Mouse (Mus musculus): ENCODE measurements around the gene Cdc42ep4.
A peak's percentile ranks its signal among the peaks of the same experiment; 100 is the strongest.

Cdc42ep4 gene

GRCm38 (mm10) chr11:113725235-113726048 is 26.2 kb downstream of the Cdc42ep4 start:
- no peak for DNase-seq (ENCODE audit: extremely low spot score, low spot score)

DNA sequence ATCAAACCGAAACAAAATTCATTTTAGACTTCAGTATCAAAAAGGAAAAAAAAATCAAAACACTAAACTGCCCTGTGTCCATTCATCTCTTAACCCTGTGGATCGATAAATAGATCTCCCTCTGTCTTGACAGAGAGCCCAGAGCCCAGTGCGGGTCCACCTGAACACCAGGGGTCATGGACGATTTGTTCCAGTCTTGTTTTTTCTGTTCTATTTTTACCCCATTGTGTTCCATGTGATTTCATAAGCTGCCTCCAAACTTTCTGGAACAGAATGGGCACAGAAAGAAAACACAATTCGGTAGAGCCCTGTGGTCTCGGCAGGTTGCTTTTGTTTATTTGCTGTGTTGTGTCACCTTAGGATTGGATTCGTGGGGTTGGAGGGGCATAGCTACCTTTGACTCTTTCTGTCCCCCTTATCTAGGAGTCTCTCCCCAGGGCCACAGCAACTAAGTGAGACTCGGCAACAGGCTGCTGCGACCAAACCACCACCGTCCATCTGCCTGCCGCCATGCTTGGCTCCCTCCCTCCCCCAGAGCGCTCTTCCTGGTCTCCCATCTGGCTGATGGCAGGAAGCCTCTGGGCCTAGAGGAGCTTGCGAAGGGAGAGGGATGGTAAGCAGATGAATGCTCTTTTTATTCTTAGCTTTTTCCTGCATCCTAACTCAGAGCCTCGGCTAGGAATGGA is 29.1 kb downstream of the Cdc42ep4 start:
- DNase-seq (ENCODE audit: extremely low spot score, low spot score), result no peak

- no peak for DNase-seq (ENCODE audit: extremely low spot score, low spot score)
These were observed 33.8 kb downstream of the Cdc42ep4 start for GRCm38 (mm10) chr11:113717767-113718424.

- DNase-seq (ENCODE audit: extremely low spot score, low spot score), result no peak
These were observed 35.5 kb downstream of the Cdc42ep4 start for GRCm38 (mm10) chr11:113716132-113716531.

GRCm38 (mm10) chr11:113715078-113715674 is 36.5 kb downstream of the Cdc42ep4 start:
- DNase-seq (ENCODE audit: extremely low spot score, low spot score), result no peak

- no peak for DNase-seq (ENCODE audit: extremely low spot score, low spot score)
These were observed 40.6 kb downstream of the Cdc42ep4 start for GRCm38 (mm10) chr11:113711061-113711460.

- DNase-seq (ENCODE audit: extremely low spot score, low spot score), result peak; percentile 69
These were observed 41.4 kb downstream of the Cdc42ep4 start for GRCm38 (mm10) chr11:113710257-113710777.

DNA sequence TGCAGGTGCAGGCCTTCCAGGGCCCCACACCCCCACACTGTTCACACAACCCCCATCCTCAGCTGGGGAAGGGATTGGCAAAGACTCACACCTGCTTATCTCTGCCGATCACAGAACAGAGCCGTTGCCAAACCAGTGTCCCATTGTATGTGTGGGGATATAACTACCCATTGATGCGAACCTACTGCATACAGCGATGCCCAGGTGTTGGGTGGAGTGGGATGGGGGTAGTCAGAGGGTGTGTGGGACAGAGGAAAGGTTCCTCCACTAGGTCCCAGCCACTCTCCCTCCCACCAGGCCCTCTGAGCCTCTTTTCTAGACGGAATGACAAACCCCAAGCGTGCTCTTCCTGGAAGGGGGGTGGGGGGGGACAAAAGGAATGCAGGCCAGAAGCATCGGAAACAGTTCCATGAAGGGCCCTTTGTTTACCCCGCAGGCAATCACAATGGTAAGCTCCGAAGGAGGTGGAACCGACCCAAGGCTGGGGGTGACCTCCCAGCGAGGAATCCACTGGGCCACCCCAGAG is 41.9 kb downstream of the Cdc42ep4 start, which contains the start of gene Cpsf4l:
TSS of gene Cpsf4l (minus strand) at position 287 of the 526 bp plus-strand sequence.
- DNase-seq (ENCODE audit: extremely low spot score, low spot score), result no peak

DNA sequence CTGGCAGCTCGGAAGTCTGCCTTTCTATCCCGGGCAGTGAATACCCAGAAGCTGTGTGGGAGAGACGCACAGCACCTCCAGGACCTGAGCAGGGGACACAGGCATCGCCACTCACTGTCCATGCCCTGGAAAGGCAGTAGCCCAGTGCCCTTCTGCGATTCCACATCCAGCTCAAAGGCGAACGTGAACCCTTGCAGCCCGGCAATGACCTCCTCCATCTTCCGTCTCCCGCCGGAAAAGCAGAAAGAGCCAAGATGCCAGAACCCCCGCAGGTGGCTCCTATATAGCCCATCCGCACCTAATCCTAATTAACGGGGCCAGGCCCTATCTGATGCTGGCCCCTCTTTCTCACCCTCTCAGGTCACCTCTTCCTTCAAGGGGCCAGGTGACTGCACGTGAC is 42.4 kb downstream of the Cdc42ep4 start:
- DNase-seq (ENCODE audit: extremely low spot score, low spot score), result no peak

DNA sequence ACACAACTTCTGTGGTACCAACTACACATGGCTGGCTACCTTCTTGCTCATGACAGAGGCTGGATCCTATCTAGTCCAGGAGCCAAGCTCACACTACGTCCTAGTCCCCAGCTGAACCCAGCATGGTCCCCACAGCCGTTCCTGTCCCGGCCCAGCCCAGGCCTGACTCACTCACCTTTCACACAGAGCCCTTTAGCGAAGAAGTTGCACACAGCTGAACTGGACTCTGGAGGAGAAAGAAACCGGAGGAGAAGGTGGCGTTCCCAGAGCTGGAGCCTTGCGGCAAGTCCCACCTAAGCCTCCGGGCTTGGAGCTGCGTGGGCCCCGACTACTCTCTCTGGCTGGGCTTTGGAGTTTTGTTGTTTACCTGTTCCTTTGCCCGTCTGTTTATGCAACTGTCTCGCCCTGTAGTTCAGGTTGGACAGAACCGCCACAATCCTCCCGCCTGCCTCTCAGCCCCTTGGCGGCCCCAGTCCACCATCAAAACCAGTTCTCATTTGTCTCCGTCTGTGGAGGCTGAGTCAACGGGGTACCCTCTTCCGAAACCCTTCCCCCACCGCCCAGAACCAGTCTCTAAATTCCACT is 43.0 kb downstream of the Cdc42ep4 start:
- DNase-seq (ENCODE audit: extremely low spot score, low spot score), result no peak

GRCm38 (mm10) chr11:113705966-113706652 is 45.6 kb downstream of the Cdc42ep4 start:
- no peak for DNase-seq (ENCODE audit: extremely low spot score, low spot score)

DNA sequence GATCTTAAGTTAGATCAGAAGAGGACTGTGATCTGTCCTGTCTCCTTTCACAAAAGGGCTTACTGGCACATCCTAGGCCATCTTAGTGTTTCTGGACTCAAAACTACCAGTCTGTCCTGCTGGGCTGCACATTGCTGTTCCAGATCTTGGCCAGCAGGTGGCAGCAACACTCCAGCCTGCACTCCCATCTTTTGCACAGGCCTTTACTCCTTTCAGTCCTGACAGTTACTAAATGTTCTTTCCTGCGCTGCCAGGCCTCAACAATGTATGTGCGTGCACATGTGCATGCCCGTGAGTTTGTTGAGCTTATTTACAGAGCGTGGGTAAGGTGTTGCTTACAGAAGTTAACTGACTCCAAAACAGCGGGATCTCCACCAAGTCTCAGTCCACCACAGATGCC is 47.9 kb downstream of the Cdc42ep4 start:
- DNase-seq (ENCODE audit: extremely low spot score, low spot score), result peak; percentile 83

- DNase-seq (ENCODE audit: extremely low spot score, low spot score), result no peak
These were observed 52.0 kb downstream of the Cdc42ep4 start for GRCm38 (mm10) chr11:113699643-113700042.

DNA sequence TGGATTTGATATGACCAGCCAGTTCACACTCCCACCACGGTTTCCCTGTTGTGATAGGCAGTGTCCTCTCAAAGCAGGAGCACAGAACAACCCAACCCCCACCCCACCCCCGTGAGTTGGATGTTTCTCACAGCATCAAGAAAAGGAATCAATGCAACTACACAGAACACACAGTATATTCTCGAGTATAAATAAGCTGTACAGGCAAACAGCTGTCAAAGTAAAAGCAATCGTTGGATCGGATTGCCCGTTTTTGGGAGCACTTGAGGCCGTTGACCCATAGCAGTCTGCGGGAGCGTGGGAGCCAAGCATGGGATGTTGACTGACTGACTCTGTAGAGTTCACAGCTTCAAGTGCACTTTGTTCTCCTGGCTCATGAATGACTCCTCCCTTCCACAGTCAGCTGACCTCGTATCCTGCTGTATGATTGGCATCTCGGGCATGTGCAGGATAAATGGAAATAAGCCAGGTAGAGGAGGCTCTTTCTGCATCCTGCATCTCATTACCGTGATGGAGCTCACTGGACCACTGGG is 53.6 kb downstream of the Cdc42ep4 start:
- DNase-seq (ENCODE audit: extremely low spot score, low spot score), result no peak

- no peak for DNase-seq (ENCODE audit: extremely low spot score, low spot score)
These were observed 54.1 kb downstream of the Cdc42ep4 start for GRCm38 (mm10) chr11:113697571-113697970.

DNA sequence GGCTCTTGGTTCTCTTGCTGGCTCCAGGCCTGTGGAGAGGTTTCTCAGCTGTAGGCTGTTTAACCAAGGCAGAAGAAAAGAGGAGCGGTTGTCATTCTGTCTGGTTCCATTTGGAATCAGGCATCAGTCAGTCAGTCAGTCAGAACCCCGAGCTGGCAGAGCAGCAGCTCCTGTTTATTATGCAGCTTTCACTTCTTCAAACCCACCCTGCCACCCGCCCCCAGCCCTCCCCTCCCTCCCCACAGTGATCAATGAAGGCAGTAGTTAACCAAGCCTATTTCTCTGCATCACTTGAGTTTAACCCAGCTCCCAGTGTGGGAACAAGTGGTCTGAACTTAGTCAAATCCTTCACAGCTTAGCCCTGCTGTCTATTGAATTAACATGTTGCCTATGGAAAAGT is 59.8 kb downstream of the Cdc42ep4 start:
- DNase-seq (ENCODE audit: extremely low spot score, low spot score), result no peak

- DNase-seq (ENCODE audit: extremely low spot score, low spot score), result no peak
These were observed 60.4 kb downstream of the Cdc42ep4 start for GRCm38 (mm10) chr11:113691318-113691717.

DNA sequence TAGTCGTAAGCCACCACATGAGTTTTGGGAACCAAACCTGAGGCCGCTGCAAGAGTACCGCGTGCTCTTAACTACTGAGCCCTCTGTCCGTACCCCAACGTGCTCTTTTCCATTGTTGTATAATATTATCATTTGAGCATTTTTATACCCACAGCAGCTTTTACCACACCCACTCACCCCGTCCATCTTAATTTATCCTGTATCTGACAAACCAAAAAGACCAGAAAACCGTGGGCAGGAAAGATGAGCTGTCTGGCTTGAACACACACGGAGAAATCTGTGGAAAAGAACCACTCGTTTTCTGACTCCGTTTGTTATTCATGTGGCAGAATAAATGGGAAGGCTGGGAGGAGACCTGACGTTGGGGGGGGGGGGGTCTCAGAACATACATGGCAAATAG is 61.2 kb downstream of the Cdc42ep4 start:
- no peak for DNase-seq (ENCODE audit: extremely low spot score, low spot score)

GRCm38 (mm10) chr11:113687031-113687430 is 64.7 kb downstream of the Cdc42ep4 start:
- DNase-seq (ENCODE audit: extremely low spot score, low spot score), result no peak
